Mouse (Mus musculus): Measurements from ENCODE around the gene Tmem202. TPM values are rescaled to one million over a fixed set of nuclear protein-coding genes. Genes with fewer than 3 reads are reported as not detected.

Tmem202 gene
- total RNA-seq, 2 experiments from 2014 or later = 0.42 to 0.65 TPM

Other genes with a start within 250 kb of the Tmem202 start
- gene Adpgk, start 248.3 kb downstream of the Tmem202 start, total RNA-seq (2021) = 10 to 100 TPM; 17.3 to 17.6 TPM
- gene Bbs4, start 186.3 kb downstream of the Tmem202 start, total RNA-seq (2021) = 1 to 10 TPM; 5.1 to 6.7 TPM
- 100 to 1,000 TPM in 1 of 2 experiments, 10 to 100 TPM in 1; 92.5 to 101 TPM for gene Arih1, start 53.2 kb downstream of the Tmem202 start, total RNA-seq (2021)
- gene Hexa, start 307 bp downstream of the Tmem202 start, total RNA-seq (2021) = 10 to 100 TPM; 30.0 to 35.1 TPM
- under 1 TPM in 1 of 2 experiments, not detected in 1; 0.15 TPM for gene Celf6, start 38.1 kb upstream of the Tmem202 start, total RNA-seq (2021)
- gene Parp6, start 77.4 kb upstream of the Tmem202 start, total RNA-seq (2021) = 10 to 100 TPM; 22.2 to 24.0 TPM
- 1,000 to 10,000 TPM; 1,566 to 1,695 TPM for gene Pkm, start 116.5 kb upstream of the Tmem202 start, total RNA-seq (2021)
- under 1 TPM; 0.54 to 0.60 TPM for gene Gramd2, start 140.3 kb upstream of the Tmem202 start, total RNA-seq (2021)
- 1 to 10 TPM; 8.9 to 9.1 TPM for gene Senp8, start 210.9 kb upstream of the Tmem202 start, total RNA-seq (2021)
- 10 to 100 TPM; 28.7 to 30.9 TPM for gene Myo9a, start 211.0 kb upstream of the Tmem202 start, total RNA-seq (2021)

All from gastrocnemius, postnatal 4 days (tissue).